Mouse (Mus musculus) CH12.LX (cell line): ENCODE measurements around the gene Galk1. TPM values are rescaled to one million over a fixed set of nuclear protein-coding genes. Genes with fewer than 3 reads are reported as not detected.

Source experiments
- DNase-seq: peaks from one replicate; pipeline ENCODE4 v3.0.0-alpha.2; 2013; ENCODE audit errors: extremely low read depth
- H3K27ac ChIP-seq: 2 replicates; pipeline ENCODE4 v1.5.1; 2012; ENCODE audit warnings: low read depth, mild to moderate bottlenecking, control low read depth, moderate library complexity; ENCODE audit not compliant: insufficient read depth
- H3K27me3 ChIP-seq: replicated peaks from 2 replicates; pipeline ENCODE3; 2012; ENCODE audit warnings: inconsistent platforms
- H3K36me3 ChIP-seq, 2 experiments: replicated peaks in 1 of 2; 2 replicates each; pipeline versions ENCODE3 to v1.6.1; 2012; ENCODE audit warnings: inconsistent platforms in 1 of 2, low read length in 1 of 2, mild to moderate bottlenecking in 1 of 2, mixed read lengths in 1 of 2, moderate library complexity in 1 of 2; ENCODE audit not compliant: control insufficient read depth in 1 of 2, insufficient read depth in 1 of 2
- H3K4me1 ChIP-seq, 2 experiments: 2 replicates each; pipeline ENCODE4 v1.6.1; 2012; ENCODE audit warnings: inconsistent platforms in 1 of 2, moderate library complexity in 1 of 2; ENCODE audit not compliant: insufficient read depth in 2 of 2, control insufficient read depth in 1 of 2
- H3K4me2 ChIP-seq: 2 replicates; pipeline ENCODE4 v1.6.1; 2012; ENCODE audit warnings: low read depth, mild to moderate bottlenecking, control low read depth; ENCODE audit not compliant: poor library complexity, insufficient read depth, severe bottlenecking
- H3K4me3 ChIP-seq, 3 experiments: fragments of 150-350 bp in 1 of 3; sonication (generic) in 1 of 3; replicated peaks in 1 of 3; 2 replicates each; pipeline versions ENCODE3 to v1.5.1; 2011 to 2012; ENCODE audit warnings: low read depth in 2 of 3, low read length in 2 of 3, mild to moderate bottlenecking in 2 of 3, moderate library complexity in 2 of 3, control low read depth in 1 of 3, improper control_type of control experiment in 1 of 3, inconsistent platforms in 1 of 3, mixed read lengths in 1 of 3; ENCODE audit not compliant: poor library complexity in 1 of 3
- H3K79me2 ChIP-seq: replicated peaks from 2 replicates; pipeline ENCODE4 v1.6.1; 2012; ENCODE audit warnings: mild to moderate bottlenecking, moderate library complexity; ENCODE audit not compliant: control insufficient read depth, poor library complexity, insufficient read depth, severe bottlenecking; ENCODE audit errors: extremely low read depth
- H3K9ac ChIP-seq: 2 replicates; pipeline ENCODE4 v1.6.1; 2012; ENCODE audit warnings: low read depth, mild to moderate bottlenecking, control low read depth, moderate library complexity; ENCODE audit not compliant: insufficient read depth
- H3K9me3 ChIP-seq: replicated peaks from 2 replicates; pipeline ENCODE3; 2012; ENCODE audit warnings: low read length, inconsistent platforms, mixed read lengths
- EP300 ChIP-seq: IDR thresholded peaks from 2 replicates; pipeline ENCODE4 v1.6.1; 2011; ENCODE audit warnings: low read length, improper control_type of control experiment
- ETS1 ChIP-seq: conservative IDR thresholded peaks from 2 replicates; pipeline ENCODE4 v1.6.1; 2012; ENCODE audit warnings: low read depth, mild to moderate bottlenecking, inconsistent platforms, low read length, improper control_type of control experiment, moderate library complexity
- GABPA ChIP-seq: IDR thresholded peaks from 2 replicates; pipeline ENCODE4 v1.6.1; 2012; ENCODE audit warnings: low read depth, low read length, improper control_type of control experiment, inconsistent platforms; ENCODE audit not compliant: insufficient replicate concordance
- IRF4 ChIP-seq: IDR thresholded peaks from 2 replicates; pipeline ENCODE4 v1.6.1; 2014; ENCODE audit warnings: low read depth, mild to moderate bottlenecking, inconsistent platforms, low read length, improper control_type of control experiment
- KAT2A ChIP-seq: IDR thresholded peaks from 2 replicates; pipeline ENCODE4 v1.6.1; 2012; ENCODE audit warnings: low read length, improper control_type of control experiment, inconsistent platforms; ENCODE audit not compliant: insufficient replicate concordance
- MAFK ChIP-seq: IDR thresholded peaks from 2 replicates; pipeline ENCODE4 v1.6.1; 2011; ENCODE audit warnings: low read length, improper control_type of control experiment; ENCODE audit not compliant: insufficient replicate concordance
- POLR2AphosphoS2 ChIP-seq: IDR thresholded peaks from 2 replicates; pipeline ENCODE4 v1.6.1; 2011; ENCODE audit warnings: low read depth, low read length, improper control_type of control experiment
- RCOR1 ChIP-seq: conservative IDR thresholded peaks from 2 replicates; pipeline ENCODE4 v1.6.1; 2012; ENCODE audit warnings: low read depth, mild to moderate bottlenecking, inconsistent platforms, low read length, improper control_type of control experiment
- SIN3A ChIP-seq: IDR thresholded peaks from 2 replicates; pipeline ENCODE4 v1.6.1; 2012; ENCODE audit warnings: low read length, improper control_type of control experiment, inconsistent platforms
- SMC3 ChIP-seq: IDR thresholded peaks from 2 replicates; pipeline ENCODE4 v1.6.1; 2011; ENCODE audit warnings: low read depth, low read length, improper control_type of control experiment
- TBP ChIP-seq: conservative IDR thresholded peaks from 2 replicates; pipeline ENCODE4 v1.6.1; 2011; ENCODE audit warnings: low read depth, low read length, improper control_type of control experiment
- ZMIZ1 ChIP-seq: IDR thresholded peaks from 2 replicates; pipeline ENCODE4 v1.6.1; 2012; ENCODE audit warnings: low read depth, mild to moderate bottlenecking, inconsistent platforms, low read length, improper control_type of control experiment
- ZNF384 ChIP-seq: IDR thresholded peaks from 2 replicates; pipeline ENCODE4 v1.6.1; 2012; ENCODE audit warnings: low read depth, low read length, improper control_type of control experiment, inconsistent platforms
- dilution Hi-C: fragments of 300-500 bp; cut with MboI; formaldehyde crosslinking; loops from 2 replicates; pipeline ENCODE4 v1.14.3; 2020; ENCODE audit warnings: low sequenced_read_pairs; ENCODE audit not compliant: extremely low pct_unique_long_range_greater_than_20kb, extremely low pct_ligation_motif_present
- in situ Hi-C: fragments of 300-500 bp; cut with MboI; formaldehyde crosslinking; loops from 3 replicates; pipeline ENCODE4 v1.14.3; 2019; ENCODE audit warnings: low sequenced_read_pairs, low pct_ligation_motif_present, low pct_unique_long_range_greater_than_20kb, mixed read lengths
- polyA plus RNA-seq: library from polyadenylated mRNA; unstranded; fragments of >175 nt; gene quantifications from 2 replicates; pipeline ENCODE4 v1.2.1, GENCODE M21; 2012; ENCODE audit warnings: low read depth; ENCODE audit not compliant: insufficient read length
- total RNA-seq, 2 experiments: library from RNA; depleted of rRNA; stranded (reverse); fragments of 300-350 nt in 1 of 2; fragments of >200 nt in 1 of 2; gene quantifications; 2 replicates each; pipeline ENCODE4 v1.2.3; 2012 to 2014

Gene Galk1
- total and polyA plus RNA-seq, 3 experiments: 263 to 413 (median 293) TPM

GRCm38 (mm10) chr11:116055873-116056272 is 43.4 kb upstream of the Galk1 start:
- peaks cover 93 to 97% of the 10 kb centered on the region in 2 experiments for H3K36me3 ChIP-seq
- no peaks in the 10 kb centered on the region for H3K79me2 ChIP-seq
- peaks cover 0 to 13% of the 10 kb centered on the region in 2 experiments; a peak in 2 of 4 replicates for H3K4me1 ChIP-seq
- H3K4me3 ChIP-seq: no peak overlapping the region
- TF ChIP-seq MAFK (no peak), TBP (no peak), GABPA (no peak), ETS1 (no peak), SIN3A (no peak), POLR2AphosphoS2 (no peak), KAT2A (no peak)
- DNase-seq: no peak
- in situ Hi-C loops: no loop called here
- no peak overlapping the region for H3K4me2 ChIP-seq
- no peaks in the 10 kb centered on the region for H3K27me3 ChIP-seq
- H3K27ac ChIP-seq: no peak overlapping the region
- H3K9ac ChIP-seq: no peak overlapping the region
- no peaks in the 10 kb centered on the region for H3K9me3 ChIP-seq
- dilution Hi-C loops: no loop called here

GRCm38 (mm10) chr11:116053510-116054229 is 41.2 kb upstream of the Galk1 start:
- Histone ChIP-seq H3K9me3 (peaks cover 6% of the 10 kb centered on the region), H3K79me2 (no peaks in the 10 kb centered on the region), H3K36me3 (peaks cover 93 to 97% of the 10 kb centered on the region in 2 experiments), H3K4me1 (peaks cover 3 to 16% of the 10 kb centered on the region in 2 experiments; a peak in 2 of 4 replicates), H3K27ac (no peak overlapping the region), H3K4me3 (no peak overlapping the region), H3K9ac (no peak overlapping the region), H3K4me2 (no peak overlapping the region), H3K27me3 (no peaks in the 10 kb centered on the region)
- in situ Hi-C loops (no loop called here), dilution Hi-C loops (no loop called here)
- DNase-seq: no peak
- TF ChIP-seq RCOR1 (no peak), KAT2A (no peak), ZMIZ1 (no peak), SMC3 (no peak), ZNF384 (no peak), EP300 (no peak), IRF4 (no peak), GABPA (no peak)
